Mouse (Mus musculus): ENCODE data around the gene Asic3. TPM values are rescaled to one million over a fixed set of nuclear protein-coding genes. Genes with fewer than 3 reads are reported as not detected.

The Asic3 gene
- polyA plus RNA-seq (2015; fragmentation: Nextera tagmentation; extraction: Ambion mirVana): 0.24 TPM in 1 of 2 replicates, not detected in the other

DNA sequence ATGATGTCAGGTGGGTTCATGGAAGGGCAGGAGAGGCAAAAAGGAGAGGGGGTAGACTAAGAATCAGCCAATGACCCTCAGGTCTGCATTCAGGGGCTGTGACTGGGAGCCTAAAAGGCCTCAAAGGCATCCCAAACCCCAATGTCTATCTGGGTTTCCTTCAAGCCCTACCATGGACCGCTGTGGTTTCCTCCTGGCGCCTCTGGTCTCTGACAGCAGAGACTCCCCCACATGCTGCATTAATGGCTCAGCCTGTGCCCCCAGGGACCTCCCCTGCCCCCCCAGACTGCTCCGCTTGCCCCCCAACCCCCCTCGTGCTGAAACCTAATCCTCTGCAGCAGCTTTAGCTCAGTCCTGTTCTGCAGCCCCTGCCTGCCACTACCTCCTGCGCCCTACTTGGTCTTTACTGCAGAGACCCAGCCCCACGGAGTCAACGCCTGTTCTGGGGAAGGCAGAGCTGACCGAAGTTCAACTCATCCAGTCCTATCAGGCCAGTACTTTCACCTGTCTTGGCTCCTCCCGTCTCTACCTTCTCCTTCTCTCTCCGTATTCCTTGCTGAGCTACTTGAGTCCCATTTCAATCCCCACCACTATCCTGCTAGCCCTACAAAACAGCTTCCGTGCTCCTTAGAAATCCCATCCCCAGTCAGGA, at the start of gene Asic3:
Gene Asic3, plus strand, starts transcription at position 351 of the 652 bp plus-strand sequence.
- Histone ChIP-seq H3K4me3 (ENCODE audit: low read depth, low read length) (no peak within 1 kb of the TSS), H3K27ac (ENCODE audit: low read length) (no peak within 1 kb of the TSS), H3K9me3 (replicated peaks; ENCODE audit: control insufficient read depth, low read length, poor library complexity, severe bottlenecking) (no peaks in the 10 kb centered on the region), H3K4me2 (ENCODE audit: low read length) (no peak within 1 kb of the TSS), H3K9ac (ENCODE audit: low read depth, low read length) (no peak within 1 kb of the TSS), H3K27me3 (ENCODE audit: control insufficient read depth, insufficient read depth, low read depth, low read length) (no peaks in the 10 kb centered on the region), H3K36me3 (ENCODE audit: control insufficient read depth, insufficient read depth, low read length) (no peaks in the 10 kb centered on the region), H3K4me1 (ENCODE audit: control insufficient read depth, insufficient read depth, low read length) (peaks cover 8% of the 10 kb centered on the region)
- no peak for ATAC-seq
- WGBS: 46% methylated on average over 11 of the region's 11 CpGs

DNA sequence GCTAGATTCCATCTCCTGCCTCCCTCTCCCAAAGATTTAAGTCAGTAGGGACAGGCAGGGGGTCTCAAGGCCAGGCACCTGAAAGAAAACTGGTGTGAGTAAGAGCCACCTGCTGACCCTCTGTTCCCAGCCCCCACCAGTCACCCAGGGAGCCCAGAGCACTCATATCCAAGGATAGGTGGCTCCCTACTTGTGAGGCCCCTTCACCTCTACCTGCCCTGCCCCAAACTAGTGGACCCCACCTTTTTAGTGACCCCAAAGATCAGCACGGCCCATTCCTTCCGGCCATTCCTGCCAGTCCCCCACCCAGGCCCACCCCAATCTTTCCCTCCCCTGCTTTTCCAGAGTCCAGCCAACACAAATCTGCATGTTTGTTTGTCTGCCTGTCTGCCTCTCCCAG, 49.7 kb upstream of the Asic3 start:
- ATAC-seq: no peak
- H3K27me3 ChIP-seq (ENCODE audit: control insufficient read depth, insufficient read depth, low read depth, low read length): no peaks in the 10 kb centered on the region
- H3K4me1 ChIP-seq (ENCODE audit: control insufficient read depth, insufficient read depth, low read length): 0 out of 2 replicates have a peak, but pooled peaks cover 3% of the 10 kb centered on the region
- WGBS: 78% methylated on average over 2 of the region's 2 CpGs
- no peak overlapping the region for H3K9ac ChIP-seq (ENCODE audit: low read depth, low read length)
- H3K4me3 ChIP-seq (ENCODE audit: low read depth, low read length): no peak overlapping the region
- H3K9me3 ChIP-seq (replicated peaks; ENCODE audit: control insufficient read depth, low read length, poor library complexity, severe bottlenecking): no peaks in the 10 kb centered on the region
- no peak overlapping the region for H3K4me2 ChIP-seq (ENCODE audit: low read length)
- H3K36me3 ChIP-seq (ENCODE audit: control insufficient read depth, insufficient read depth, low read length): no peaks in the 10 kb centered on the region
- H3K27ac ChIP-seq (ENCODE audit: low read length): no peak overlapping the region

DNA sequence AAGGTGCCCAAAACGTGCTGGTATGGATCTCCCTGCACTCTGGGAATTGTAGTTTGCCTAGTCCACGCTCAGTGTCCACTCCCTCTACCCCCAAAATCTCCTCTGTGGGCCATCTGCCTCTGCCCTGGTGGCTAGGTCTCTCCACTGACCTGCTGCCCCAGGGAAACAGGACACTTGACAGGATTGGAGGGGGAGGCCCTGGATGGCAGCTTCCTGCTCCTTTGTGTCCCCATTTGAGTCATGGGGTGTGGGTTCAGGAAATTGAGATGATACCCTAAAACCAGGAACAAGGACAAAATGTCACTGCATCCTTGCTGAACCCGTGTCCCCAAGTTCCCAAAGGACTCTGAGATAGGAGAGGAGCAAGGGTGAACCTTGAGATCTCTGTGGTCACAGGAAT, 49.1 kb upstream of the Asic3 start:
- WGBS: 54% methylated on average over 3 of the region's 3 CpGs
- no peaks in the 10 kb centered on the region for H3K36me3 ChIP-seq (ENCODE audit: control insufficient read depth, insufficient read depth, low read length)
- H3K4me2 ChIP-seq (ENCODE audit: low read length): no peak overlapping the region
- no peak overlapping the region for H3K27ac ChIP-seq (ENCODE audit: low read length)
- no peak overlapping the region for H3K4me3 ChIP-seq (ENCODE audit: low read depth, low read length)
- no peaks in the 10 kb centered on the region for H3K27me3 ChIP-seq (ENCODE audit: control insufficient read depth, insufficient read depth, low read depth, low read length)
- H3K4me1 ChIP-seq (ENCODE audit: control insufficient read depth, insufficient read depth, low read length): 0 out of 2 replicates have a peak, but pooled peaks cover 3% of the 10 kb centered on the region
- H3K9ac ChIP-seq (ENCODE audit: low read depth, low read length): no peak overlapping the region
- ATAC-seq: no peak
- no peaks in the 10 kb centered on the region for H3K9me3 ChIP-seq (replicated peaks; ENCODE audit: control insufficient read depth, low read length, poor library complexity, severe bottlenecking)

- no peak within 1 kb of the TSS for H3K27ac ChIP-seq (ENCODE audit: low read length)
- no peak for ATAC-seq
- H3K36me3 ChIP-seq (ENCODE audit: control insufficient read depth, insufficient read depth, low read length): no peaks in the 10 kb centered on the region
- no peak within 1 kb of the TSS for H3K4me3 ChIP-seq (ENCODE audit: low read depth, low read length)
- 24% methylated on average over 12 of the region's 12 CpGs for WGBS
- H3K9ac ChIP-seq (ENCODE audit: low read depth, low read length): 0 out of 2 replicates have a peak within 1 kb of the TSS, but pooled peaks have one; percentile 14
- 0 out of 2 replicates have a peak, but pooled peaks cover 3% of the 10 kb centered on the region for H3K4me1 ChIP-seq (ENCODE audit: control insufficient read depth, insufficient read depth, low read length)
- H3K9me3 ChIP-seq (replicated peaks; ENCODE audit: control insufficient read depth, low read length, poor library complexity, severe bottlenecking): no peaks in the 10 kb centered on the region
- H3K27me3 ChIP-seq (ENCODE audit: control insufficient read depth, insufficient read depth, low read depth, low read length): no peaks in the 10 kb centered on the region
- no peak within 1 kb of the TSS for H3K4me2 ChIP-seq (ENCODE audit: low read length)
Observed at GRCm38 (mm10) chr5:24364508-24364907, 48.7 kb upstream of the Asic3 start, which contains the start of gene Nos3. Nos3 (plus strand) TSS chr5:24364810.

GRCm38 (mm10) chr5:24364963-24365362, 48.2 kb upstream of the Asic3 start:
- Histone ChIP-seq H3K9me3 (replicated peaks; ENCODE audit: control insufficient read depth, low read length, poor library complexity, severe bottlenecking) (no peaks in the 10 kb centered on the region), H3K4me2 (ENCODE audit: low read length) (no peak overlapping the region), H3K9ac (ENCODE audit: low read depth, low read length) (0 out of 2 replicates have a peak overlapping the region, but pooled peaks have one; percentile 14), H3K27ac (ENCODE audit: low read length) (no peak overlapping the region), H3K36me3 (ENCODE audit: control insufficient read depth, insufficient read depth, low read length) (no peaks in the 10 kb centered on the region), H3K27me3 (ENCODE audit: control insufficient read depth, insufficient read depth, low read depth, low read length) (no peaks in the 10 kb centered on the region), H3K4me3 (ENCODE audit: low read depth, low read length) (no peak overlapping the region), H3K4me1 (ENCODE audit: control insufficient read depth, insufficient read depth, low read length) (0 out of 2 replicates have a peak, but pooled peaks cover 3% of the 10 kb centered on the region)
- WGBS: 83% methylated on average over 10 of the region's 10 CpGs
- ATAC-seq: no peak

DNA sequence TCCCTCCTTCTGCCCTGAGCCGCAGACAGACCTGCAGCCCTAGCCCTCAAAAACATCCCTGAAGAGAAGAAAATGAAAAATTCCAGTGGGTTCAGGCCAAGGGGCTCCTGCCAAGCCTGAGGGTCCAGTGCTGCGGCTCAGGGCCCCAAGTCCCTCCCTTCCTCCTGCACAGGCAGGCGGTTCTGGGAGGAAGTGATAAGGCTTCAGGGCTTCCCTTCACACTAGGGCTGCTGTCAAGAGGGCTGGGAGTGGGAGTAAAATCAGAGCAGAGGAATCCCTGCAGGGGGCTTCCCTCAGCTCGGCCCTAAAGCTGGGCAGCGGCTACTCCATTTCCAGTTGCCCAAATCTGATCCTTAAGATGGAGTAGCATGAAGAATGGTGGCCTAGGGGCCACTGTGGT, 47.7 kb upstream of the Asic3 start:
- Histone ChIP-seq H3K9me3 (replicated peaks; ENCODE audit: control insufficient read depth, low read length, poor library complexity, severe bottlenecking) (no peaks in the 10 kb centered on the region), H3K4me3 (ENCODE audit: low read depth, low read length) (no peak overlapping the region), H3K4me1 (ENCODE audit: control insufficient read depth, insufficient read depth, low read length) (0 out of 2 replicates have a peak, but pooled peaks cover 3% of the 10 kb centered on the region), H3K4me2 (ENCODE audit: low read length) (0 out of 2 replicates have a peak overlapping the region, but pooled peaks have one; percentile 2), H3K36me3 (ENCODE audit: control insufficient read depth, insufficient read depth, low read length) (no peaks in the 10 kb centered on the region), H3K9ac (ENCODE audit: low read depth, low read length) (no peak overlapping the region), H3K27me3 (ENCODE audit: control insufficient read depth, insufficient read depth, low read depth, low read length) (no peaks in the 10 kb centered on the region), H3K27ac (ENCODE audit: low read length) (no peak overlapping the region)
- no peak for ATAC-seq
- WGBS: 54% methylated on average over 5 of the region's 5 CpGs

DNA sequence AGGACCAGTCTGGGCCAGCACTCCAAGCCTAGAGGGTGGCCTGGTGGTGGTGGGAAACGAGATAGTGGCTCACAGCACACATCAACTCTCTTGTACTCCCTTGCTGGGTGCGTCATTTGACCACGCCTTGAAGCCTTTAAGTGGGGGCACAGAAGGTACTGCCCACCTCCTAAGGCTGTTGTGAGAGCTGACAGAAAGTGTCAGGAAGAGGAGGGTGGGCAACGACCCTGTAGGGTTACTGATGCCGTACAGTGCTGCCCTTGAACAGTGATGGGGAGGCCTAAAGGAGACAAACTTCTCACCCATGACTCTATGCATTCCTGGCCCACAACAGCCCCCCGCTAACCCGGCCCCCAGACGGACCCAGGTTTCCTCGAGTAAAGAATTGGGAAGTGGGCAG, 46.8 kb upstream of the Asic3 start:
- Histone ChIP-seq H3K27ac (ENCODE audit: low read length) (no peak overlapping the region), H3K4me3 (ENCODE audit: low read depth, low read length) (no peak overlapping the region), H3K9ac (ENCODE audit: low read depth, low read length) (no peak overlapping the region), H3K27me3 (ENCODE audit: control insufficient read depth, insufficient read depth, low read depth, low read length) (no peaks in the 10 kb centered on the region), H3K9me3 (replicated peaks; ENCODE audit: control insufficient read depth, low read length, poor library complexity, severe bottlenecking) (no peaks in the 10 kb centered on the region), H3K4me1 (ENCODE audit: control insufficient read depth, insufficient read depth, low read length) (no peaks in the 10 kb centered on the region), H3K36me3 (ENCODE audit: control insufficient read depth, insufficient read depth, low read length) (no peaks in the 10 kb centered on the region), H3K4me2 (ENCODE audit: low read length) (no peak overlapping the region)
- WGBS: 85% methylated on average over 9 of the region's 9 CpGs
- ATAC-seq: no peak

- H3K27ac ChIP-seq (ENCODE audit: low read length): no peak overlapping the region
- H3K36me3 ChIP-seq (ENCODE audit: control insufficient read depth, insufficient read depth, low read length): no peaks in the 10 kb centered on the region
- H3K9ac ChIP-seq (ENCODE audit: low read depth, low read length): no peak overlapping the region
- H3K4me2 ChIP-seq (ENCODE audit: low read length): no peak overlapping the region
- H3K27me3 ChIP-seq (ENCODE audit: control insufficient read depth, insufficient read depth, low read depth, low read length): no peaks in the 10 kb centered on the region
- no peak overlapping the region for H3K4me3 ChIP-seq (ENCODE audit: low read depth, low read length)
- WGBS: 79% methylated on average over 9 of the region's 9 CpGs
- no peaks in the 10 kb centered on the region for H3K4me1 ChIP-seq (ENCODE audit: control insufficient read depth, insufficient read depth, low read length)
- H3K9me3 ChIP-seq (replicated peaks; ENCODE audit: control insufficient read depth, low read length, poor library complexity, severe bottlenecking): no peaks in the 10 kb centered on the region
- ATAC-seq: no peak
Observed at GRCm38 (mm10) chr5:24369767-24370166, 43.4 kb upstream of the Asic3 start.

- no peak overlapping the region for H3K27ac ChIP-seq (ENCODE audit: low read length)
Observed at GRCm38 (mm10) chr5:24373807-24374206, 39.4 kb upstream of the Asic3 start.

More at GRCm38 (mm10) chr5:24373807-24374206, 39.4 kb upstream of the Asic3 start:
- 38% methylated on average over 5 of the region's 5 CpGs for WGBS
- no peak overlapping the region for H3K9ac ChIP-seq (ENCODE audit: low read depth, low read length)
- H3K4me3 ChIP-seq (ENCODE audit: low read depth, low read length): no peak overlapping the region
- H3K4me2 ChIP-seq (ENCODE audit: low read length): no peak overlapping the region
- H3K27me3 ChIP-seq (ENCODE audit: control insufficient read depth, insufficient read depth, low read depth, low read length): no peaks in the 10 kb centered on the region
- no peaks in the 10 kb centered on the region for H3K36me3 ChIP-seq (ENCODE audit: control insufficient read depth, insufficient read depth, low read length)
- no peaks in the 10 kb centered on the region for H3K9me3 ChIP-seq (replicated peaks; ENCODE audit: control insufficient read depth, low read length, poor library complexity, severe bottlenecking)
- H3K4me1 ChIP-seq (ENCODE audit: control insufficient read depth, insufficient read depth, low read length): no peaks in the 10 kb centered on the region
- no peak for ATAC-seq
